Mouse (Mus musculus): ENCODE measurements around the gene Psme1. TPM values are rescaled to one million over a fixed set of nuclear protein-coding genes. Genes with fewer than 3 reads are reported as not detected.

The Psme1 gene
- polyA plus RNA-seq, 1 experiment from 2014 or later: 217 TPM

DNA sequence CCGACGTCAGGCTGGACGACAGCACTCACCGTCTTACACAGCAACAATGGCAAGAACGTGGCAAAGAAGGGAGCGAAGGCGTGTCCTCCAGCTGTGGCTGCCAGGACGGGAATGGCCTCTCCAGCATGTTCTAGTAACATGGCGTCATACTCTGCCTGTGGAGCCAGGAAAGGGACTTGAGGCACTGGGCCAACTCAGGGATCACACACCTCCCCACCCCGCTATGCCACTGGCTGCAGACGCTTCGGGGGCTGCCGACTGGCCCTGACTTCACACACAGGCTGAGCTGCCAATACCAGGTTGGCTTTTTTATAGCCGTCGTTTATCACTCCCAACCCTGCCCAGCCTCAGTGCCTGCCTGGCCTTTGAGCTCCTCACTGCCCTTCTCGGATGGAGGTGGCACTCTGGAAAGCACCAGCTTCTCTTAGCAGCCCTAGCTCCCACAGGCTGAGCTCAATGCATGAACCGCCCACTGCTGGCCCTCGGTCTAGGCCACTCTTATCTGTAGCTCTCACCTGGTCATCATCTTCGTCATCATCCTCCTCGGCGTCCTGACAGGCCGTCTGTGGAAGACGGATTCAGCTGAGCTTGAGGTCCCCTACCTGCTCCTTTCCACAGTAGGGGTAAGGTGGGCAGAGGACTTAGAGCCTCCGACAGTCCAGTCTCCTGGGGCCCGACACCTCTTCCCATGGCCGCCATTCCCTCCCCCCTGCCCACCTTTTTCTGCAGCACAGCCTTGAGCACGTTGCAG lies 50.3 kb downstream of the Psme1 start:
- ATAC-seq: no peak
- H3K4me2 ChIP-seq (ENCODE audit: low read depth, low read length): no peak overlapping the region
- H3K4me3 ChIP-seq (ENCODE audit: low read length): no peak overlapping the region
- no peaks in the 10 kb centered on the region for H3K9me3 ChIP-seq (ENCODE audit: control insufficient read depth, low read length)
- H3K36me3 ChIP-seq (ENCODE audit: control insufficient read depth, insufficient read depth, low read length): peaks cover 52% of the 10 kb centered on the region
- H3K27me3 ChIP-seq (replicated peaks; ENCODE audit: control insufficient read depth, insufficient read depth, low read length): no peaks in the 10 kb centered on the region
- peaks cover 5% of the 10 kb centered on the region; the same call in 1 of the 2 replicates for H3K4me1 ChIP-seq (ENCODE audit: control insufficient read depth, insufficient read depth, low read length)
- H3K9ac ChIP-seq (ENCODE audit: low read depth, low read length): no peak overlapping the region
- 77% methylated on average over 27 of the region's 27 CpGs for WGBS
- no peak overlapping the region for H3K27ac ChIP-seq (ENCODE audit: low read length)

DNA sequence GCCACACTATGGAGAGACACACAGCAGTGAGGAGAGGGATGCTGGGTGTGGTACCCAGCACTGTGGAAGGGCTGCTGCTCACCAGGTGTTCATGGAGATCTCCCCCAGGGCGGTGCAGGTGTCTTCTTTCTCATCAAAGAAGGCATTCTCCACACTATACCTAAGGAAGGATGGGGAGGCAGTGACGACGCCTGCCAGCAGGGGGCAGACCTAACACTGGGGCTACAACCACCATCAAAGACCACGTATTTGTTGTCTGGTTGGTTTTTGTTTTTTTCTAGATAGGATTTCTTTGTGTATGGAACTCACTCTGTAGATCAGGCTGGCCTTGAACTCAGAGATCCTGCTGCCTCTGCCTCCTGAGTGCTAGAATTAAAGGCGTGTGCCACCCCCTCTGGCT lies 51.4 kb downstream of the Psme1 start:
- H3K4me1 ChIP-seq (ENCODE audit: control insufficient read depth, insufficient read depth, low read length): peaks cover 5% of the 10 kb centered on the region; the same call in 1 of the 2 replicates
- H3K4me2 ChIP-seq (ENCODE audit: low read depth, low read length): no peak overlapping the region
- no peak overlapping the region for H3K4me3 ChIP-seq (ENCODE audit: low read length)
- no peaks in the 10 kb centered on the region for H3K9me3 ChIP-seq (ENCODE audit: control insufficient read depth, low read length)
- H3K36me3 ChIP-seq (ENCODE audit: control insufficient read depth, insufficient read depth, low read length): peaks cover 59% of the 10 kb centered on the region
- H3K27me3 ChIP-seq (replicated peaks; ENCODE audit: control insufficient read depth, insufficient read depth, low read length): no peaks in the 10 kb centered on the region
- H3K27ac ChIP-seq (ENCODE audit: low read length): no peak overlapping the region
- no peak for ATAC-seq
- H3K9ac ChIP-seq (ENCODE audit: low read depth, low read length): no peak overlapping the region
- WGBS: 52% methylated on average over 5 of the region's 5 CpGs

Other genes starting within 250 kb of the Psme1 start
- 165 and 167 TPM in 2 replicates for gene Dhrs4, start 99.4 kb upstream of the Psme1 start, polyA plus RNA-seq (2015; fragmentation: Nextera tagmentation; extraction: Ambion mirVana)
- 1.0 TPM in 2 replicates for gene Carmil3, start 87.5 kb upstream of the Psme1 start, polyA plus RNA-seq (2015; fragmentation: Nextera tagmentation; extraction: Ambion mirVana)
- gene Cpne6, start 67.7 kb upstream of the Psme1 start, polyA plus RNA-seq (2015; fragmentation: Nextera tagmentation; extraction: Ambion mirVana): 0.61 TPM in 2 replicates
- not detected in 2 replicates for gene Nrl, start 53.1 kb upstream of the Psme1 start, polyA plus RNA-seq (2015; fragmentation: Nextera tagmentation; extraction: Ambion mirVana)
- 46.2 and 51.8 TPM in 2 replicates for gene Pck2, start 37.9 kb upstream of the Psme1 start, polyA plus RNA-seq (2015; fragmentation: Nextera tagmentation; extraction: Ambion mirVana)
- 102 and 104 TPM in 2 replicates for gene Dcaf11, start 18.1 kb upstream of the Psme1 start, polyA plus RNA-seq (2015; fragmentation: Nextera tagmentation; extraction: Ambion mirVana)
- 2.0 and 2.2 TPM in 2 replicates for gene A730061H03Rik, start 17.7 kb upstream of the Psme1 start, polyA plus RNA-seq (2015; fragmentation: Nextera tagmentation; extraction: Ambion mirVana)
- gene Fitm1, start 2.5 kb upstream of the Psme1 start, polyA plus RNA-seq (2015; fragmentation: Nextera tagmentation; extraction: Ambion mirVana): 0.18 and 0.28 TPM in 2 replicates
- 14.0 and 15.6 TPM in 2 replicates for gene Emc9, start 7.2 kb downstream of the Psme1 start, polyA plus RNA-seq (2015; fragmentation: Nextera tagmentation; extraction: Ambion mirVana)
- gene Psme2, start 13.0 kb downstream of the Psme1 start, polyA plus RNA-seq (2015; fragmentation: Nextera tagmentation; extraction: Ambion mirVana): 347 and 368 TPM in 2 replicates
- 19.0 and 19.8 TPM in 2 replicates for gene Rnf31, start 13.6 kb downstream of the Psme1 start, polyA plus RNA-seq (2015; fragmentation: Nextera tagmentation; extraction: Ambion mirVana)
- gene Irf9, start 25.4 kb downstream of the Psme1 start, polyA plus RNA-seq (2015; fragmentation: Nextera tagmentation; extraction: Ambion mirVana): 11.6 and 12.9 TPM in 2 replicates
- gene Rec8, start 39.9 kb downstream of the Psme1 start, polyA plus RNA-seq (2015; fragmentation: Nextera tagmentation; extraction: Ambion mirVana): 13.1 and 13.9 TPM in 2 replicates
- 65.5 and 71.1 TPM in 2 replicates for gene Ipo4, start 57.8 kb downstream of the Psme1 start, polyA plus RNA-seq (2015; fragmentation: Nextera tagmentation; extraction: Ambion mirVana)
- gene Gm49378, start 59.8 kb downstream of the Psme1 start, polyA plus RNA-seq (2015; fragmentation: Nextera tagmentation; extraction: Ambion mirVana): 0.53 and 0.70 TPM in 2 replicates
- gene Tm9sf1, start 65.7 kb downstream of the Psme1 start, polyA plus RNA-seq (2015; fragmentation: Nextera tagmentation; extraction: Ambion mirVana): 131 and 133 TPM in 2 replicates
- 1.0 and 1.3 TPM in 2 replicates for gene Tssk4, start 72.1 kb downstream of the Psme1 start, polyA plus RNA-seq (2015; fragmentation: Nextera tagmentation; extraction: Ambion mirVana)
- gene Mdp1, start 82.4 kb downstream of the Psme1 start, polyA plus RNA-seq (2015; fragmentation: Nextera tagmentation; extraction: Ambion mirVana): 65.6 and 70.7 TPM in 2 replicates
- gene Gmpr2, start 93.8 kb downstream of the Psme1 start, polyA plus RNA-seq (2015; fragmentation: Nextera tagmentation; extraction: Ambion mirVana): 52.3 and 58.4 TPM in 2 replicates
- 464 and 495 TPM in 2 replicates for gene Nedd8, start 94.0 kb downstream of the Psme1 start, polyA plus RNA-seq (2015; fragmentation: Nextera tagmentation; extraction: Ambion mirVana)
- 32.6 and 37.1 TPM in 2 replicates for gene Tinf2, start 103.7 kb downstream of the Psme1 start, polyA plus RNA-seq (2015; fragmentation: Nextera tagmentation; extraction: Ambion mirVana)
- 0.75 and 1.4 TPM in 2 replicates for gene Tgm1, start 135.8 kb downstream of the Psme1 start, polyA plus RNA-seq (2015; fragmentation: Nextera tagmentation; extraction: Ambion mirVana)
- gene Rabggta, start 144.1 kb downstream of the Psme1 start, polyA plus RNA-seq (2015; fragmentation: Nextera tagmentation; extraction: Ambion mirVana): 36.9 and 37.5 TPM in 2 replicates
- 151 and 173 TPM in 2 replicates for gene Dhrs1, start 167.6 kb downstream of the Psme1 start, polyA plus RNA-seq (2015; fragmentation: Nextera tagmentation; extraction: Ambion mirVana)
- gene Nop9, start 167.6 kb downstream of the Psme1 start, polyA plus RNA-seq (2015; fragmentation: Nextera tagmentation; extraction: Ambion mirVana): 28.3 and 33.6 TPM in 2 replicates
- gene Cideb, start 180.3 kb downstream of the Psme1 start, polyA plus RNA-seq (2015; fragmentation: Nextera tagmentation; extraction: Ambion mirVana): 118 and 152 TPM in 2 replicates
- gene Ltb4r2, start 183.3 kb downstream of the Psme1 start, polyA plus RNA-seq (2015; fragmentation: Nextera tagmentation; extraction: Ambion mirVana): 0.35 and 0.82 TPM in 2 replicates
- gene Ltb4r1, start 187.8 kb downstream of the Psme1 start, polyA plus RNA-seq (2015; fragmentation: Nextera tagmentation; extraction: Ambion mirVana): 1.0 and 1.1 TPM in 2 replicates
- gene Adcy4, start 206.0 kb downstream of the Psme1 start, polyA plus RNA-seq (2015; fragmentation: Nextera tagmentation; extraction: Ambion mirVana): 6.5 and 6.6 TPM in 2 replicates
- 51.2 and 55.8 TPM in 2 replicates for gene Ripk3, start 210.7 kb downstream of the Psme1 start, polyA plus RNA-seq (2015; fragmentation: Nextera tagmentation; extraction: Ambion mirVana)
- 21.1 and 21.2 TPM in 2 replicates for gene Nfatc4, start 245.0 kb downstream of the Psme1 start, polyA plus RNA-seq (2015; fragmentation: Nextera tagmentation; extraction: Ambion mirVana)

Measured in intestine, embryonic 16.5 days (tissue).